Mouse (Mus musculus): Measurements from ENCODE around the gene Rfx2. TPM values are rescaled to one million over a fixed set of nuclear protein-coding genes. Genes with fewer than 3 reads are reported as not detected.

Rfx2 gene
- polyA plus RNA-seq, 1 experiment from 2014 or later, result 2.5 TPM

GRCm38 (mm10) chr17:56729151-56729550, 101.7 kb downstream of the Rfx2 start:
- Histone ChIP-seq H3K27ac (ENCODE audit: low read length) (no peak overlapping the region), H3K9me3 (ENCODE audit: control insufficient read depth, low read length) (no peaks in the 10 kb centered on the region), H3K4me2 (ENCODE audit: low read depth, low read length) (no peak overlapping the region), H3K36me3 (ENCODE audit: control insufficient read depth, insufficient read depth, low read length) (no peaks in the 10 kb centered on the region; the same call in 1 of the 2 replicates), H3K4me1 (ENCODE audit: control insufficient read depth, insufficient read depth, low read length) (peaks cover 19% of the 10 kb centered on the region), H3K9ac (ENCODE audit: low read depth, low read length) (no peak overlapping the region), H3K27me3 (replicated peaks; ENCODE audit: control insufficient read depth, insufficient read depth, low read length) (no peaks in the 10 kb centered on the region), H3K4me3 (ENCODE audit: low read length) (no peak overlapping the region)
- 52% methylated on average over 6 of the region's 6 CpGs for WGBS
- no peak for ATAC-seq

- Histone ChIP-seq H3K4me1 (ENCODE audit: control insufficient read depth, insufficient read depth, low read length) (peaks cover 23% of the 10 kb centered on the region), H3K27me3 (replicated peaks; ENCODE audit: control insufficient read depth, insufficient read depth, low read length) (no peaks in the 10 kb centered on the region), H3K27ac (ENCODE audit: low read length) (peak overlapping the region; percentile 41), H3K9ac (ENCODE audit: low read depth, low read length) (peak overlapping the region; percentile 29; the same call in 1 of the 2 replicates), H3K36me3 (ENCODE audit: control insufficient read depth, insufficient read depth, low read length) (peaks cover 9% of the 10 kb centered on the region), H3K4me2 (ENCODE audit: low read depth, low read length) (peak overlapping the region; percentile 39), H3K4me3 (ENCODE audit: low read length) (no peak overlapping the region), H3K9me3 (ENCODE audit: control insufficient read depth, low read length) (no peaks in the 10 kb centered on the region)
- peak; percentile 31 for ATAC-seq
- WGBS, result 15% methylated on average over 12 of the region's 12 CpGs
Measured at GRCm38 (mm10) chr17:56728117-56728516, 102.7 kb downstream of the Rfx2 start.

GRCm38 (mm10) chr17:56727659-56728058, 103.2 kb downstream of the Rfx2 start:
- peak overlapping the region; percentile 46; the same call in 1 of the 2 replicates for H3K27ac ChIP-seq (ENCODE audit: low read length)
- no peaks in the 10 kb centered on the region for H3K9me3 ChIP-seq (ENCODE audit: control insufficient read depth, low read length)
- ATAC-seq, result peak; percentile 76
- WGBS, result 8% methylated on average over 12 of the region's 12 CpGs
- peak overlapping the region; percentile 39 for H3K4me2 ChIP-seq (ENCODE audit: low read depth, low read length)
- peaks cover 12% of the 10 kb centered on the region for H3K36me3 ChIP-seq (ENCODE audit: control insufficient read depth, insufficient read depth, low read length)
- no peaks in the 10 kb centered on the region for H3K27me3 ChIP-seq (replicated peaks; ENCODE audit: control insufficient read depth, insufficient read depth, low read length)
- H3K4me1 ChIP-seq (ENCODE audit: control insufficient read depth, insufficient read depth, low read length), result peaks cover 25% of the 10 kb centered on the region
- no peak overlapping the region for H3K4me3 ChIP-seq (ENCODE audit: low read length)
- H3K9ac ChIP-seq (ENCODE audit: low read depth, low read length), result peak overlapping the region; percentile 29; the same call in 1 of the 2 replicates

GRCm38 (mm10) chr17:56727029-56727649, 103.7 kb downstream of the Rfx2 start:
- H3K27me3 ChIP-seq (replicated peaks; ENCODE audit: control insufficient read depth, insufficient read depth, low read length), result no peaks in the 10 kb centered on the region
- H3K36me3 ChIP-seq (ENCODE audit: control insufficient read depth, insufficient read depth, low read length), result peaks cover 13% of the 10 kb centered on the region
- peak overlapping the region; percentile 39 for H3K4me2 ChIP-seq (ENCODE audit: low read depth, low read length)
- ATAC-seq, result peak; percentile 27
- H3K4me3 ChIP-seq (ENCODE audit: low read length), result no peak overlapping the region
- 13% methylated on average over 7 of the region's 7 CpGs for WGBS
- no peak overlapping the region for H3K9ac ChIP-seq (ENCODE audit: low read depth, low read length)
- peaks cover 28% of the 10 kb centered on the region for H3K4me1 ChIP-seq (ENCODE audit: control insufficient read depth, insufficient read depth, low read length)
- H3K27ac ChIP-seq (ENCODE audit: low read length), result no peak overlapping the region
- H3K9me3 ChIP-seq (ENCODE audit: control insufficient read depth, low read length), result no peaks in the 10 kb centered on the region

Other genes starting within 250 kb of the Rfx2 start
- 52.7 and 56.0 TPM in 2 replicates for gene Safb2, start 246.4 kb downstream of the Rfx2 start, polyA plus RNA-seq (2015; fragmentation: Nextera tagmentation; extraction: Ambion mirVana)
- 68.6 and 76.2 TPM in 2 replicates for gene Safb, start 246.2 kb downstream of the Rfx2 start, polyA plus RNA-seq (2015; fragmentation: Nextera tagmentation; extraction: Ambion mirVana)
- 316 and 336 TPM in 2 replicates for gene 2410015M20Rik, start 221.2 kb downstream of the Rfx2 start, polyA plus RNA-seq (2015; fragmentation: Nextera tagmentation; extraction: Ambion mirVana)
- 1,705 and 1,833 TPM in 2 replicates for gene Rpl36, start 217.6 kb downstream of the Rfx2 start, polyA plus RNA-seq (2015; fragmentation: Nextera tagmentation; extraction: Ambion mirVana)
- gene Lonp1, start 204.1 kb downstream of the Rfx2 start, polyA plus RNA-seq (2015; fragmentation: Nextera tagmentation; extraction: Ambion mirVana), result 56.5 and 57.6 TPM in 2 replicates
- gene Catsperd, start 202.9 kb downstream of the Rfx2 start, polyA plus RNA-seq (2015; fragmentation: Nextera tagmentation; extraction: Ambion mirVana), result 0.55 and 0.81 TPM in 2 replicates
- 66.5 and 72.8 TPM in 2 replicates for gene Ranbp3, start 157.7 kb downstream of the Rfx2 start, polyA plus RNA-seq (2015; fragmentation: Nextera tagmentation; extraction: Ambion mirVana)
- 527 and 530 TPM in 2 replicates for gene Ndufa11, start 113.2 kb downstream of the Rfx2 start, polyA plus RNA-seq (2015; fragmentation: Nextera tagmentation; extraction: Ambion mirVana)
- gene Vmac, start 113.0 kb downstream of the Rfx2 start, polyA plus RNA-seq (2015; fragmentation: Nextera tagmentation; extraction: Ambion mirVana), result 15.7 and 16.6 TPM in 2 replicates
- 7.0 and 7.9 TPM in 2 replicates for gene Nrtn, start 73.5 kb downstream of the Rfx2 start, polyA plus RNA-seq (2015; fragmentation: Nextera tagmentation; extraction: Ambion mirVana)
- gene Dus3l, start 66.3 kb downstream of the Rfx2 start, polyA plus RNA-seq (2015; fragmentation: Nextera tagmentation; extraction: Ambion mirVana), result 37.6 and 40.0 TPM in 2 replicates
- gene Prr22, start 60.8 kb downstream of the Rfx2 start, polyA plus RNA-seq (2015; fragmentation: Nextera tagmentation; extraction: Ambion mirVana), result 0.84 and 1.6 TPM in 2 replicates
- gene Acsbg2, start 43.4 kb upstream of the Rfx2 start, polyA plus RNA-seq (2015; fragmentation: Nextera tagmentation; extraction: Ambion mirVana), result not detected in 2 replicates
- gene 1700061G19Rik, start 44.5 kb upstream of the Rfx2 start, polyA plus RNA-seq (2015; fragmentation: Nextera tagmentation; extraction: Ambion mirVana), result 0.12 and 0.17 TPM in 2 replicates
- 22.6 and 26.2 TPM in 2 replicates for gene Mllt1, start 104.4 kb upstream of the Rfx2 start, polyA plus RNA-seq (2015; fragmentation: Nextera tagmentation; extraction: Ambion mirVana)
- 0.65 and 0.88 TPM in 2 replicates for gene Acer1, start 151.1 kb upstream of the Rfx2 start, polyA plus RNA-seq (2015; fragmentation: Nextera tagmentation; extraction: Ambion mirVana)
- 157 and 174 TPM in 2 replicates for gene Clpp, start 159.3 kb upstream of the Rfx2 start, polyA plus RNA-seq (2015; fragmentation: Nextera tagmentation; extraction: Ambion mirVana)
- 41.7 and 43.7 TPM in 2 replicates for gene Alkbh7, start 166.3 kb upstream of the Rfx2 start, polyA plus RNA-seq (2015; fragmentation: Nextera tagmentation; extraction: Ambion mirVana)
- 0.44 TPM in 1 of 2 replicates, not detected in the other for gene Pspn, start 169.0 kb upstream of the Rfx2 start, polyA plus RNA-seq (2015; fragmentation: Nextera tagmentation; extraction: Ambion mirVana)
- gene Gtf2f1, start 180.3 kb upstream of the Rfx2 start, polyA plus RNA-seq (2015; fragmentation: Nextera tagmentation; extraction: Ambion mirVana), result 57.9 and 60.9 TPM in 2 replicates
- gene Gm17949, start 180.5 kb upstream of the Rfx2 start, polyA plus RNA-seq (2015; fragmentation: Nextera tagmentation; extraction: Ambion mirVana), result 0.37 and 0.58 TPM in 2 replicates
- gene Khsrp, start 200.5 kb upstream of the Rfx2 start, polyA plus RNA-seq (2015; fragmentation: Nextera tagmentation; extraction: Ambion mirVana), result 15.7 and 16.7 TPM in 2 replicates
- not detected in 2 replicates for gene Slc25a41, start 210.6 kb upstream of the Rfx2 start, polyA plus RNA-seq (2015; fragmentation: Nextera tagmentation; extraction: Ambion mirVana)
- 113 TPM in 2 replicates for gene Crb3, start 228.1 kb upstream of the Rfx2 start, polyA plus RNA-seq (2015; fragmentation: Nextera tagmentation; extraction: Ambion mirVana)
- 5.7 and 6.7 TPM in 2 replicates for gene Slc25a23, start 228.8 kb upstream of the Rfx2 start, polyA plus RNA-seq (2015; fragmentation: Nextera tagmentation; extraction: Ambion mirVana)
- 7.4 and 8.1 TPM in 2 replicates for gene Dennd1c, start 247.5 kb upstream of the Rfx2 start, polyA plus RNA-seq (2015; fragmentation: Nextera tagmentation; extraction: Ambion mirVana)